Comparison of ENCODE assay signal across 7 mouse cellular contexts in genomic region chr16:4642190-4642589, GRCm38 (mm10). TPM values are rescaled to one million over a fixed set of nuclear protein-coding genes. Genes with fewer than 3 reads are reported as not detected.
DNase-seq lines count a peak whose midpoint lies in the region; ATAC-seq and TF ChIP-seq lines count a peak whose summit lies in the region.

No protein-coding gene starts in this region.

- no peaks in the 10 kb centered on the region for H3K9me3 ChIP-seq in embryonic facial prominence, embryonic 12.5 days
- H3K9me3 ChIP-seq in stomach, postnatal 0 days (ENCODE audit: control insufficient read depth, low read length), result no peaks in the 10 kb centered on the region

- peaks cover 73% of the 10 kb centered on the region for H3K4me1 ChIP-seq in embryonic facial prominence, embryonic 12.5 days
- peaks cover 25% of the 10 kb centered on the region for H3K4me1 ChIP-seq in stomach, postnatal 0 days (replicated peaks; ENCODE audit: control insufficient read depth, insufficient read depth)

- H3K36me3 ChIP-seq in embryonic facial prominence, embryonic 12.5 days, result peaks cover 12% of the 10 kb centered on the region
- no peaks in the 10 kb centered on the region; the same call in 1 of the 2 replicates for H3K36me3 ChIP-seq in stomach, postnatal 0 days (ENCODE audit: control insufficient read depth, insufficient read depth, low read length)

- H3K4me2 ChIP-seq in embryonic facial prominence, embryonic 12.5 days (replicated peaks), result peak overlapping the region; percentile 63
- H3K4me2 ChIP-seq in stomach, postnatal 0 days (replicated peaks; ENCODE audit: low read depth), result peak overlapping the region; percentile 83

- no peak for TF ChIP-seq EP300 in stomach, postnatal 0 days (optimal IDR thresholded peaks at IDR 0.05)

- intact Hi-C loops in heart, postnatal 14 days (cut with DNase I), result no loop called here

- H3K9ac ChIP-seq in embryonic facial prominence, embryonic 12.5 days, result peak overlapping the region; percentile 7; the same call in 1 of the 2 replicates
- H3K9ac ChIP-seq in stomach, postnatal 0 days (ENCODE audit: low read length), result no peak overlapping the region

- peak overlapping the region; percentile 79 for H3K4me3 ChIP-seq in embryonic facial prominence, embryonic 12.5 days
- H3K4me3 ChIP-seq in stomach, postnatal 0 days (ENCODE audit: low read depth, low read length), result peak overlapping the region; percentile 20; the same call in 1 of the 2 replicates

- DNase-seq in ZHBTc4 (ENCODE audit: low read depth, low spot score), result peak; percentile 65
- peak; percentile 71 to 80 for DNase-seq in heart, postnatal 14 days
- DNase-seq in kidney, postnatal 4 days, result peak; percentile 80 to 89
- peak; percentile 72 for DNase-seq in lung, postnatal 14 days
- DNase-seq in stomach, postnatal 0 days (ENCODE audit: low spot score), result peak; percentile 87
- DNase-seq in cerebellum, adult 8-10 months, result no peak

- H3K27ac ChIP-seq in embryonic facial prominence, embryonic 12.5 days, result peak overlapping the region; percentile 93
- H3K27ac ChIP-seq in stomach, postnatal 0 days (replicated peaks), result peak overlapping the region; percentile 94

- no peaks in the 10 kb centered on the region for H3K27me3 ChIP-seq in embryonic facial prominence, embryonic 12.5 days
- H3K27me3 ChIP-seq in stomach, postnatal 0 days (ENCODE audit: control insufficient read depth, insufficient read depth, low read length), result no peaks in the 10 kb centered on the region

- peak; percentile 12; the same call in 1 of the 2 replicates for ATAC-seq in embryonic facial prominence, embryonic 12.5 days (ENCODE audit: insufficient number of reproducible peaks, insufficient read depth, low FRiP score, low TSS enrichment)
- peak; percentile 77 for ATAC-seq in stomach, postnatal 0 days (ENCODE audit: low FRiP score, low TSS enrichment)

- TF ChIP-seq CTCF in stomach, postnatal 0 days (IDR thresholded peaks at IDR 0.05; ENCODE audit: low read depth), result peak; percentile 31; the same call in 1 of the 2 replicates

- WGBS in embryonic facial prominence, embryonic 12.5 days, result 20% methylated on average over 13 of the region's 13 CpGs
- 18% methylated on average over 13 of the region's 13 CpGs for WGBS in stomach, postnatal 0 days

RNA-seq across cellular contexts. Expression of gene Dnaja3, which starts 2.4 kb away (rescaled TPM):
- polyA plus RNA-seq in embryonic facial prominence, embryonic 12.5 days (2016; fragmentation: Nextera tagmentation; extraction: Ambion mirVana), result 57.1 and 59.8 TPM in 2 replicates
- total RNA-seq in heart, postnatal 14 days (2021), result 100 to 1,000 TPM; 121 to 123 TPM
- polyA plus RNA-seq in stomach, postnatal 0 days (2015; fragmentation: Nextera tagmentation; extraction: Ambion mirVana), result 47.0 and 49.2 TPM in 2 replicates

RNA-seq across cellular contexts. Expression of gene Vasn, which starts 2.4 kb away (rescaled TPM):
- polyA plus RNA-seq in embryonic facial prominence, embryonic 12.5 days (2016; fragmentation: Nextera tagmentation; extraction: Ambion mirVana), result 23.4 and 24.1 TPM in 2 replicates
- total RNA-seq in heart, postnatal 14 days (2021), result 10 to 100 TPM; 12.1 to 14.7 TPM
- 8.8 and 9.6 TPM in 2 replicates for polyA plus RNA-seq in stomach, postnatal 0 days (2015; fragmentation: Nextera tagmentation; extraction: Ambion mirVana)

RNA-seq across cellular contexts. Expression of gene Pam16, which starts 17.4 kb away (rescaled TPM):
- 96.4 and 104 TPM in 2 replicates for polyA plus RNA-seq in embryonic facial prominence, embryonic 12.5 days (2016; fragmentation: Nextera tagmentation; extraction: Ambion mirVana)
- total RNA-seq in heart, postnatal 14 days (2021), result 100 to 1,000 TPM; 119 to 137 TPM
- polyA plus RNA-seq in stomach, postnatal 0 days (2015; fragmentation: Nextera tagmentation; extraction: Ambion mirVana), result 65.4 and 71.9 TPM in 2 replicates

RNA-seq across cellular contexts. Expression of gene Coro7, which starts 37.4 kb away (rescaled TPM):
- polyA plus RNA-seq in embryonic facial prominence, embryonic 12.5 days (2016; fragmentation: Nextera tagmentation; extraction: Ambion mirVana), result 18.2 and 23.1 TPM in 2 replicates
- total RNA-seq in heart, postnatal 14 days (2021), result 10 to 100 TPM; 20.6 to 20.7 TPM
- polyA plus RNA-seq in stomach, postnatal 0 days (2015; fragmentation: Nextera tagmentation; extraction: Ambion mirVana), result 7.6 and 8.1 TPM in 2 replicates

RNA-seq across cellular contexts. Expression of gene Glis2, which starts 47.7 kb away (rescaled TPM):
- polyA plus RNA-seq in embryonic facial prominence, embryonic 12.5 days (2016; fragmentation: Nextera tagmentation; extraction: Ambion mirVana), result 33.0 and 33.4 TPM in 2 replicates
- 10 to 100 TPM; 20.8 to 23.0 TPM for total RNA-seq in heart, postnatal 14 days (2021)
- polyA plus RNA-seq in stomach, postnatal 0 days (2015; fragmentation: Nextera tagmentation; extraction: Ambion mirVana), result 11.6 and 11.7 TPM in 2 replicates
